Mouse (Mus musculus): Measurements from ENCODE around the gene Cnot8.

The Cnot8 gene

GRCm38 (mm10) chr11:58103697-58104306 lies at the start of gene Cnot8:
Gene Cnot8 (plus strand): TSS chr11:58104153.
- TF ChIP-seq GATA4 (IDR thresholded peaks at IDR 0.05; ENCODE audit: insufficient replicate concordance, low read length), result peak; percentile 68; the same call in 1 of the 2 replicates

GRCm38 (mm10) chr11:58057455-58057854 lies 46.5 kb upstream of the Cnot8 start:
- no peak for TF ChIP-seq GATA4 (IDR thresholded peaks at IDR 0.05; ENCODE audit: insufficient replicate concordance, low read length)

GRCm38 (mm10) chr11:58062586-58062985 lies 41.4 kb upstream of the Cnot8 start:
- no peak for TF ChIP-seq GATA4 (IDR thresholded peaks at IDR 0.05; ENCODE audit: insufficient replicate concordance, low read length)

GRCm38 (mm10) chr11:58065025-58065424 lies 38.9 kb upstream of the Cnot8 start:
- no peak for TF ChIP-seq GATA4 (IDR thresholded peaks at IDR 0.05; ENCODE audit: insufficient replicate concordance, low read length)

- no peak for TF ChIP-seq GATA4 (IDR thresholded peaks at IDR 0.05; ENCODE audit: insufficient replicate concordance, low read length)
Measured at GRCm38 (mm10) chr11:58072978-58073377, 31.0 kb upstream of the Cnot8 start.

GRCm38 (mm10) chr11:58077270-58077669 lies 26.7 kb upstream of the Cnot8 start:
- no peak for TF ChIP-seq GATA4 (IDR thresholded peaks at IDR 0.05; ENCODE audit: insufficient replicate concordance, low read length)

- TF ChIP-seq GATA4 (IDR thresholded peaks at IDR 0.05; ENCODE audit: insufficient replicate concordance, low read length), result no peak
Measured at GRCm38 (mm10) chr11:58081716-58082115, 22.2 kb upstream of the Cnot8 start.

GRCm38 (mm10) chr11:58092541-58092940 lies 11.4 kb upstream of the Cnot8 start:
- TF ChIP-seq GATA4 (IDR thresholded peaks at IDR 0.05; ENCODE audit: insufficient replicate concordance, low read length), result no peak

- TF ChIP-seq GATA4 (IDR thresholded peaks at IDR 0.05; ENCODE audit: insufficient replicate concordance, low read length), result no peak
Measured at GRCm38 (mm10) chr11:58093021-58093528, 10.9 kb upstream of the Cnot8 start, which contains the start of gene Gm12248. Gene Gm12248 (minus strand): TSS chr11:58093134.

- TF ChIP-seq GATA4 (IDR thresholded peaks at IDR 0.05; ENCODE audit: insufficient replicate concordance, low read length), result no peak
Measured at GRCm38 (mm10) chr11:58094766-58095165, 9.2 kb upstream of the Cnot8 start.

GRCm38 (mm10) chr11:58095561-58095960 lies 8.4 kb upstream of the Cnot8 start:
- TF ChIP-seq GATA4 (IDR thresholded peaks at IDR 0.05; ENCODE audit: insufficient replicate concordance, low read length), result no peak

- no peak for TF ChIP-seq GATA4 (IDR thresholded peaks at IDR 0.05; ENCODE audit: insufficient replicate concordance, low read length)
Measured at GRCm38 (mm10) chr11:58096160-58096559, 7.8 kb upstream of the Cnot8 start.

GRCm38 (mm10) chr11:58096821-58097620 lies 6.9 kb upstream of the Cnot8 start:
- no peak for TF ChIP-seq GATA4 (IDR thresholded peaks at IDR 0.05; ENCODE audit: insufficient replicate concordance, low read length)

GRCm38 (mm10) chr11:58097621-58098365 lies 6.2 kb upstream of the Cnot8 start:
- TF ChIP-seq GATA4 (IDR thresholded peaks at IDR 0.05; ENCODE audit: insufficient replicate concordance, low read length), result no peak

GRCm38 (mm10) chr11:58100006-58100405 lies 3.9 kb upstream of the Cnot8 start:
- no peak for TF ChIP-seq GATA4 (IDR thresholded peaks at IDR 0.05; ENCODE audit: insufficient replicate concordance, low read length)
